In the genomic region with DNA sequence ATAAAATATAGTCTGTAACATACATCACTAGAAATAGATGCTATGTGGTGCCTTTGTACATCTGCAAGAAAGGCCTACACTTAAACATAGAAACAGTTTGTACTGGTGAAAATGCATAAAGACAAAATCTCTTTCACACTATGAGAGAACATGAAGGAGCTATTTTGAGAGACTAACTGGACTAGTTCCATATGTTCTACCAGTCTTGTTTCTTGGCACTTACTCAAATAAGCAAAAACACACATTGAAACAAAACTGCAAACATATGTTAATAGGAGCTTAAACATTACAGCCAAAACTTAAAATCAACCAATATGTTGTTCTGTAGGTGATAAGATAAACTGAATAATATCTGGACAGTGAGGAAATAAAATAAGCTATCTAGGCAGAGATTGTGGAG, we compare ENCODE assay signal across 21 mouse cellular contexts.
"Had no signal": no experiment of that assay in that cellular context is flagged by ENCODE, and none has a peak within 500 bp of the region (broad histone marks: within the 10 kb centered on the region; RNA-seq: fewer than 3 reads in every experiment).

No protein-coding gene starts in this region.

- ATAC-seq: liver, postnatal 0 days; lung, postnatal 0 days; midbrain, embryonic 15.5 days had no signal

- H3K27ac ChIP-seq: kidney, postnatal 0 days; limb, embryonic 12.5 days; limb, embryonic 15.5 days; liver, embryonic 14.5 days; macrophage; midbrain, embryonic 12.5 days; midbrain, embryonic 15.5 days; neural tube, embryonic 12.5 days; neural tube, embryonic 15.5 days; stomach, postnatal 0 days had no signal

- H3K4me2 ChIP-seq: limb, embryonic 12.5 days; limb, embryonic 15.5 days; liver, embryonic 11.5 days; lung, embryonic 14.5 days; midbrain, embryonic 12.5 days; midbrain, embryonic 15.5 days; neural tube, embryonic 12.5 days; neural tube, embryonic 15.5 days had no signal

- DNase-seq: kidney, adult 2 months; kidney, postnatal 36 days; left cerebral cortex, postnatal 4 days; liver, postnatal 0 days; lung, embryonic 14.5 days; right cerebral cortex, adult 18-20 months; right cerebral cortex, postnatal 14 days; right cerebral cortex, postnatal 4 days; thymus, postnatal 25 days had no signal

- H3K27me3 ChIP-seq: limb, embryonic 12.5 days; limb, embryonic 15.5 days; midbrain, embryonic 12.5 days; midbrain, embryonic 15.5 days; neural tube, embryonic 12.5 days; neural tube, embryonic 15.5 days had no signal

- H3K36me3 ChIP-seq: limb, embryonic 12.5 days; limb, embryonic 15.5 days; midbrain, embryonic 12.5 days; midbrain, embryonic 15.5 days; neural tube, embryonic 12.5 days; neural tube, embryonic 15.5 days had no signal

- H3K9ac ChIP-seq: limb, embryonic 12.5 days; limb, embryonic 15.5 days; liver, embryonic 14.5 days; liver, postnatal 0 days; lung, embryonic 14.5 days; midbrain, embryonic 12.5 days; midbrain, embryonic 15.5 days; neural tube, embryonic 12.5 days; neural tube, embryonic 15.5 days had no signal

- H3K9me3 ChIP-seq: limb, embryonic 12.5 days; limb, embryonic 15.5 days; midbrain, embryonic 12.5 days; midbrain, embryonic 15.5 days; neural tube, embryonic 12.5 days; neural tube, embryonic 15.5 days had no signal

- H3K4me3 ChIP-seq: limb, embryonic 12.5 days; limb, embryonic 15.5 days; midbrain, embryonic 12.5 days; midbrain, embryonic 15.5 days; neural tube, embryonic 12.5 days; neural tube, embryonic 15.5 days had no signal

- H3K4me1 ChIP-seq: limb, embryonic 12.5 days; limb, embryonic 15.5 days; midbrain, embryonic 12.5 days; midbrain, embryonic 15.5 days; neural tube, embryonic 12.5 days; neural tube, embryonic 15.5 days had no signal
